Mouse (Mus musculus) heart, postnatal 4 days (tissue): Measurements from ENCODE around the gene Fam89b. TPM values are rescaled to one million over a fixed set of nuclear protein-coding genes. Genes with fewer than 3 reads are reported as not detected.

Experiments
- DNase-seq: peaks from one replicate; pipeline ENCODE4 v3.0.0; 2021
- total RNA-seq, 2 experiments: library from RNA; stranded (reverse); gene quantifications; 2 replicates each; pipeline ENCODE4 v1.2.3; 2021

Fam89b gene
- total RNA-seq: 10 to 100 TPM; 48.3 to 49.0 TPM

DNA sequence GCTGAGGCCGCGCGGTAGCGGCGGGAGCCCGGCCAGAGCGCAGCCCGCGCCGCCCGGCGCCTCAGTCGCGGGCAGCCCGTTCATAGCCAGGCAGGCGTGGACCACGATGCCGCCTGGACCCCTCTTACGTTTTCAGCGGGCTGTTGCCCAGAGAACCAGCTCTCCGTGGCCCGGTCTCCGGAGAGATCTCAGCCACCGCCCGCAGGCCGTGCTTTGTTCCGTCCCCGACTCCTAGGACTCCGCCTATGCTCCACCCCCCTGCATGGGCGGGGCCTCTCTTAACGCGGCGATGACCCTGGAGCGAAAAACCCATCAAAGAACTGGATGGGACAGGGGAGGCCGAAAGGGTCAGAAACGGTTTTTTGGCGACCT, at the start of gene Fam89b:
TSS of gene Fam89b (minus strand) at position 210 of the 372 bp plus-strand sequence.
- peak; percentile 92 for DNase-seq

DNA sequence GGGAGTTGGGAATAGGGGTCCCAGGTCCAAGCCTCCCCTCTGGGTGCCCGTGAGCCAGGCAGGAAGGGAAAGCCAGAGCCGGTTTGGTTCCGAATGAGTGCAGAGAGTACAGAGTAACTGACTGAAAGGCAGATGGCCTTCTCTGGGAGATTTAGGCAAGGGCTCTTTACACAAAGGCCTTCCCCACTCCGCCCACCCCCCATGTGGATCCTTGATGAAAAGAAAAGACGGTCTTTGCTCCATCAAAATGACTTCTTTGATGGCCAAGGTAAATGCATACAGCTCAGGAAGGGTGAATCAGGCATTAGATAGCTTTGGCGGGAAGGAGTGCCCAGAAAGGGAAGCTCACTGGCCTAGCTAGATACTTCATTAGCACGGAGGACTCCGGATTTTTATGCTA, 48.9 kb upstream of the Fam89b start:
- DNase-seq: no peak

DNA sequence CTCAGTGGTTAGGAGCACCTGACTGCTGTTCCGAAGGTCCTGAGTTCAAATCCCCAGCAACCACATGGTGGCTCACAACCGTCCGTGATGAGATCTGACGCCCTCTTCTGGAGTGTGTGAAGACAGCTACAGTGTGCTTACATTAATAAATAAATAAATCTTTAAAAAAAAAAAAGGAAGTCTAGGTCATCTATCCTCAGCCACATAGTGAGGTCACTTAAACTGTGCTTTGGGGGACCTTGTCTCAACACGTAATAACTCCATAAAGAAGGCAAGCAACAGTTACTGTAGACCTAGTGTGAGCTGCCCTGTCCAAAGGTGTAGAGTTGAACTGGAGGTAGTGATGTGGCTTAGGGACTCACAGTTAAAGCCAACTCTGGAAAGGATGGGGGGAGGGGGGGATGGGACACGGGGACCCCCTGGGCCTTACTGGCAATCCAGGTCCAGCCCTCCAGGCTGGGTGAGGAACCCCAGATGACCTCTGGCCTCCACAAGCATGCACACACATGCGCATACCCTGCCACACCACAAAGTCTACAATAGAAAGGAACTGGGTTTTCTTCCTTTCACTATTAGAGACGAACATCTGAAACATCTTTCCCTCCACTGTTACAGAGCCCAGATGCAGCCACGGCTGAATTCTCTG, 48.1 kb upstream of the Fam89b start:
- no peak for DNase-seq

DNA sequence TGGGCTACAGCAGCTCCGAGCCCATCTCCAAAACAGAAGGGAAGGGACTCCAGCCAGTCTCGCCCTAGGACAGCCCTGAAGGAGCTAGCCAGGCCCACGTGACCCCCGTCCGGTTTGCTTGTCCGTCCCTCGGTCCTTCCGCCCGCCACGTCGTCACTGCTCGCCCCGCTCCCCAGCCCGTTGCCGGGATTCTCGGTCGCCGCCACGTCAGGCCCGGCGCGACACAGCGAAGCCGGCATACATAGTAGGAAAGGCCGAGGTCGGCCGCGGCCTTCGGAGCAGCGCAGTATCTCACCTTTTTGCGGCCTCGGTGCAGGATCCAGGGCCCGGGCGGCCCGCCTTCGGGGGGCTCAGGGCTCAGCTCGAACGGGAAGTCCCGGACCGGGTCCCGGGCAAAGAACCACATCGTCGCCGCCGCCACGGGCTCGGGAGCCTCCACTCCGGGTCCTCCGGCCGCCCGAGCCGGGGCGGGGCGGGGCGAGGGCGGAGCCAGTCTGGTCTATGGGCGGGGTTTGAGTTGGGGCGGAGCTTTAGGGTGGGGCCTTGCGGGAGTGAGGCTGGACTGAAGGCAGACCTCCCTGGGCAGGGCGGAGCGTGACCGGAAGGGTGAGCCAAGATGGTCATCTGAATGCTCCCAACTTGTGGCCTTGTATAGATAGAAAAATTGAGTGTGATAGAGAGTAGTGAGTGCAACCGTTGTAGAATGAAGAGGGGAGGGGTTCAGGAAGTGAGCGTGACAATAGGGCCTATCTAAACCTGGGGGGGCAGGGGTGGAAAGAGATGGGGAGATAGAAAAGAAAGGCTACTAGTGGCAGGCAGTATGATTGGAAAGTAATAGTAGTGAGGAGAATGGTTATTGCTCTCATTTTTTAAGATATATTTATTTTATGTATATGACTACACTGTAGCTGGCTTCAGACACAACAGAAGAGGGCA, 41.7 kb upstream of the Fam89b start, which contains the start of gene Scyl1:
TSS of gene Scyl1 (minus strand) at position 495 of the 936 bp plus-strand sequence.
- peak; percentile 99 for DNase-seq

DNA sequence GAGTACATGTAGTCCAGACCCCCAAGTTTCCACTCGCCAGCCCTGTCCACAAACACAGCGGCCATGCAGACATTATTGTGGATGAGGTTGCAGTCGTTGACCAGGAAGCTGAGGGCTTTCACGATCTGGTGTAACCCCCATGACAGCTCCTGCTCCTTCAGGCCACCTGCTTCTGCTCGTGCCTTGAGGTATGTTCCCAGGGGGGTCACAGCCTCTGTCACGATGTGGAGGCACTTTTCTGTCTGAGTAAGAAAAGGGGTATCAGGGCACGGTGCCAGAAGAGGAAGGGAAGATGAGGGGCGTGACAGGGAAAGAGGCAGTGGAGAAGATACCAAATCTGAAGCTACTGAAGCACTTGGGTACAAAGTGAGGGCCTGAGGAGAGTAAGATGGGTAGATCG, 40.9 kb upstream of the Fam89b start:
- DNase-seq: no peak

DNA sequence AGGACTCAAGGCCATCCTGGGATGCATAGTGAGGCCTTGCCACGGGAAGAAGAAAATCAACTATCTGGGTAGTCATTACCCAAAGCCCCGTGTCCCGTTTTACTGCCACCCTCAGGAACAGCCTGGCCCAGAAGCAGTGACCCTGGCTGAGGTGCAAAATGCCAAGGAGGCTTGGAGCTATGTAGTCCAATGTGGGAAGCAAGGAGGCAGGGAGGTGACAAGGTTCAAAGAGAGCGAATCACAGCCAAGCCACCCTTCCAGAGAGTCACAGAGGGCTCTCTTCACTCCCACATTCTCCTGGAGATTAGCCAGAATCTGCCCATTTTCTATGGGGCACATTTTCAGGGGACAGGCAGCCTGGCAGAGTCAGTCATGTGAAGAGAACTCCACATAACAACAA, 37.8 kb upstream of the Fam89b start:
- DNase-seq: no peak

DNA sequence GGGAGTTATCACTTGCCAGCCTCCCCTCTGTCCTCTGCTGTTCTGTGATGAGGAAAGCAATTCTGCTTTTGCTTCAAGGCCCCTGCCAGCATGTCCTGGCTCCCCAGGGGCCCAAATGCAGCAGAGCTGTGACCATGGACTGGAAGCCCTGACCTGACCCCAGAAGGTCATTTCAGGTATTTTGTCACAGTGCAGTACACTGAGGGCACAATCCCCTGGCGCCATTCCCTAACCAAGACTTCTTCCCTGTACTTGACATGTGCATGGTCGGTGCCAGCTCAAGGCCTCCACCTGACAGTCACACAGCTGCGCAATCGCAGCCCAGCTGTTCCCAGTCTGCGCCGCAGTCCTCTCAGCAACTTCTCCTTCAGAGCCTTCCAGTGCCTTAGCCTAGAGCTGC, 33.7 kb upstream of the Fam89b start:
- DNase-seq: no peak

DNA sequence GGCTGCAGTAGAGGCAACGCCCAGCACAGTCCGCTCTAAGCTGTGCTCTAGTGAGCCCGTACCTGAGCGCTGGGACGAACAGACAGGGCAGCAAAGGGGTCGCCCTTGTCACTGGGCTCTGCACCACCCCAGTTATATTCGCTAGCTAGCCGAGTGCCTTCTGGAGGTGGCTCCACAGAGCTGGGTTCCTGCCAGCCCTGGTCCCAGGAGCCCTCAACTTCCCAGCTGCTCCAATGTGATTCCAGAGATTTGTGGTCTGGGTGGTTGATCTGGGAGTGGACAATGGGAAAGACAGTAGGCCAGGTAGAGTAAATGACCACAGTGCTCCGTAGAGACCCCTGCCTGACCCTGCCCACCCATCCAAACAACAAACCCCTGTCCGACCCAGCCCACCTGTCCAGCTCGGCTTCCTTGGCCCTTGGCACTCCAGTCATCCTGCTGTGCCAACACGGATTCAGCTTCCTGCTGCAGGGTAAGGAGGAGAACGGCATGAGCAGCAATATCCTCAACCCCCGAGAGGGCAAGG, 29.5 kb upstream of the Fam89b start:
- no peak for DNase-seq

DNA sequence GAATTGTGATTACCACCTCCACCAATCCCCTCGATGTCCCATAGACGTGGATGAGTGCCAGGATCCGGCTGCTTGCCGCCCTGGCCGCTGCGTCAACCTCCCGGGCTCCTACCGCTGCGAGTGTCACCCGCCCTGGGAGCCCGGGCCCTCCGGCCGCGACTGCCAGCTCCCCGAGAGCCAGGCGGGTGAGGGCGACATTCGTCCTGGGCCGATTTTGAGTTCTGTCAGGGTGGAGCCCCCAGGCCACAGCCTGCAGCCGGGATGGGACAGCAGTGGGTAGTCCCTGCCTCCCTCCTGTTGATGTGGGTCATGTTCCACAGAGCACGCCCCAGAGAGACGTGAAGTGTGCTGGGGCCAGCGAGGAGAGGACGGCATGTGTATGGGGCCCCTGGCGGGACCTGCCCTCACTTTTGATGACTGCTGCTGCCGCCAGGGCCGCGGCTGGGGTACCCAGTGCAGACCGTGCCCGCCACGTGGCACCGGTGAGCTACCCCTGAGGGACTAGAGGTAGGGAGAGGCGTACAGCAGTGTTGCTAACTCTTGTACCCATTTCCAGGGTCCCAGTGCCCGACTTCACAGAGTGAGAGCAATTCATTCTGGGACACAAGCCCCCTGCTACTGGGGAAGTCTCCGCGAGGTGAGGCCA, 27.7 kb upstream of the Fam89b start:
- peak; percentile 55 for DNase-seq

DNA sequence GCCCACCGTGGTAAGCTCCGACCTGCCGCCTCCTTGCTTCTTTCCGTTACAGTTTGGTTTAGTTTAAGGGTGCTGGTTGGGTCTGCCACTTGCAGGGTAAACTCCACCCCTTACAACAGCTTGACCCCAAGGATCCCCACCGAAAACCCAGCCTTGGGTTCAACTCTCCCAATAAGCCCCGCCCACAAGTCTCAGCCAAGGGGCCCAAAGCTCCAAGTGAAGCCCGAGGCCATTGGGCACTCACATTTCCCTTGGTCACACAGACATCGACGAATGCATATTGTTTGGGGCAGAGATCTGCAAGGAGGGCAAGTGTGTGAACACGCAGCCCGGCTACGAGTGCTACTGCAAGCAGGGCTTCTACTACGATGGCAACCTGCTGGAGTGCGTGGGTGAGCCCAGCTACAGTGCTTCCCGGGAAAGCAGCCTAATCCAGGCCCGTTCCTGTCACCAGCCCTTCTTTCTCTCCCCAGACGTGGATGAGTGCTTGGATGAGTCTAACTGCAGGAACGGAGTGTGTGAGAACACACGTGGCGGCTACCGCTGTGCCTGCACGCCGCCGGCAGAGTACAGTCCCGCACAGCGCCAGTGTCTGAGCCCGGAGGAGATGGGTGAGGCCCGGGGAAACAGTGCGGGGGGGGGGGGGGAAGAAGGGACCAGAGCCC, 27.0 kb upstream of the Fam89b start:
- DNase-seq: no peak

DNA sequence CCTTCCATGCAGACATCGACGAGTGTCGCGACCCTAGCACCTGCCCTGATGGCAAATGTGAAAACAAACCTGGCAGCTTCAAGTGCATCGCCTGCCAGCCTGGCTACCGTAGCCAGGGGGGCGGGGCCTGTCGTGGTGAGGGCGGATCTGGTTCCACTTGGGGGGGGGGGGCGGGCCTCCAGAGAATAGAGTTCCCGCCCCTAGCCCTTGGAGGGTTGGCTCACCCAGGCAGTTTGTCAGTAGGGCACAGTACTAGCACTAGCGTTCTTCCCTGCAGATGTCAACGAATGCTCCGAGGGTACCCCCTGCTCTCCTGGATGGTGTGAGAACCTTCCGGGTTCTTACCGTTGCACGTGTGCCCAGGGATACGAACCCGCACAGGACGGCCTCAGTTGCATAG, 22.3 kb upstream of the Fam89b start:
- peak; percentile 57 for DNase-seq

DNA sequence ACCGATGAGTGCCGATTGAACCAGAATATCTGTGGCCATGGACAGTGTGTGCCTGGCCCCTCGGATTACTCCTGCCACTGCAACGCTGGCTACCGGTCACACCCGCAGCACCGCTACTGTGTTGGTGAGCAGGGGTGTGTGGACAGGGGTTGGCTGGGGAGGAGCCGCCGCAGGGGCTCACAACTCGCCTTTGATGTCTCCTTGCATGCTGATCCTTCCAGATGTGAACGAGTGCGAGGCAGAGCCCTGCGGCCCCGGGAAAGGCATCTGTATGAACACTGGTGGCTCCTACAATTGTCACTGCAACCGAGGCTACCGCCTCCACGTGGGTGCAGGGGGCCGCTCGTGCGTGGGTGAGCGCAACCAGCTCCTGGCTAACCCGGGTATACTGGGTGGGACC, 21.5 kb upstream of the Fam89b start:
- no peak for DNase-seq

DNA sequence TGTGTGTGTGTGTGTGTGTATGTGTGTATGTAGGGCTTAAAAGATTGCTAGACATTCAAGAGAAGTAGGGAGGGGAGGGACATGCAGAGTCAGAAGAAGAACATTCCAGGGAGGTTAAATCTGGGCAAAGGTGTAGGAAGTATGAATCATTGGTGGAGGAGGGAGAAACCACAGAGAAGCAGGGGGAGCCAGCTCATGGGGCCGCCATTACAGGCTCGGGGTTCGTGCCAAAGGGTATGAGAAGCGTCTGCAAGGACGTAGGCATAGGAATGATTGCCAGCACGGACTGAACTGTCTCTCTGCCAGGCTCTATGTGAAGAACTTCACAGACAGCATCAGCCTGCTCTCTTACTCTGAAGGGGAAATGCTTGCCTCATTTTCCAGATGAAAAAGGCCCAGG, 20.0 kb upstream of the Fam89b start:
- no peak for DNase-seq

DNA sequence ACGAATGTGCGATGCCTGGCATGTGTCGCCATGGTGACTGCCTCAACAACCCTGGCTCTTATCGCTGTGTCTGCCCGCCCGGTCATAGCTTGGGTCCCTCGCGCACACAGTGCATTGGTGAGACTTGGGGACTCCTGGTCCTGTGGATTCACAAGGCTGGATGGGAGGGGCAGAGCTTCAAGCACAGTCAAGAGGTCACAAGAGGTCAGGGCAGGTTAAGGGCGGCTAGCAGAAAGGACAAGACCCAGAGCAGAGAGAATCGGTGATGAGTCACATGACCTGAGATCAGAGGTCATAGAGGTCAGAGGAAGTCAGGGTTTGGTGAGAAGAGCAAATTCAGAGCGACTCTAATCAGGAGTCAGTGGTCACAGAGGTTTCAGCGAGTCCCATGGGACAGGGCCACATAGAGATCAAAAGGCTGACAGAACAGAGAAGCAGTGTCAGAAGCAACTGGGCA, 17.5 kb upstream of the Fam89b start:
- DNase-seq: no peak

DNA sequence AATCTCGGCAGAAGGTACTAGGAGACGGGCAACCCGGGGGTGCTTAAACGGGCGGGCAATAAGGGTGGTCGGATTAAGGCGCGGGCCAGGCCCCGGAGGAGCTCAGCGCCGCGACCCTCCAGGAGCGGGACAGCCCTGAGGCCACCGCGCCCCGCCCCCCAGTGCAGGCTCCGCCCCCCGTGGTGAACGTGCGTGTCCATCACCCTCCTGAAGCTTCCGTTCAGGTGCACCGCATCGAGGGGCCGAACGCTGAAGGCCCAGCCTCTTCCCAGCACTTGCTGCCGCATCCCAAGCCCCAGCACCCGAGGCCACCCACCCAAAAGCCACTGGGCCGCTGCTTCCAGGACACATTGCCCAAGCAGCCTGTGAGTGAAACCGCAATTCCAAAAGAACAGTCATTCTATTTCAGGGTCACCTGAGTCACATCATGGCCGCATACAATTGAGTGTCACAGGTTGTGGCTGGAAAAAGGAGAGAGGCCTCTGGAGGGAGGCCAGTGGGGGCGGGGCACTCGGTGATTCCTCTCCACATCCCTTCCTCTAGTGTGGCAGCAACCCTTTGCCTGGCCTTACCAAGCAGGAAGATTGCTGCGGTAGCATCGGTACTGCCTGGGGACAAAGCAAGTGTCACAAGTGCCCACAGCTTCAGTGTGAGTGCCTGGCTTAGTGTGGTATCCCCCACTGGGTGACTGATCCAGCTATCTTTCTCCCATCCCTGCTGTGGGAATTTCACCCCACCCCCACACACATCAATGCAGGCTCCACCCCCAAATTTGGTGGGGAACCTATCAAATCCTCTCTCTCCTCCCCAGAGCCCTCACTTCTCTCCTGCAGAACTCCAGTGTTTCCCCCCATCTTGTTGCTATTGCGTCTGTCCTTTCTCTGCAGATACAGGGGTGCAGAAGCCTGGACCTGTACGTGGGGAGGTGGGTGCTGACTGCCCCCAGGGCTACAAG, 16.6 kb upstream of the Fam89b start:
- no peak for DNase-seq

DNA sequence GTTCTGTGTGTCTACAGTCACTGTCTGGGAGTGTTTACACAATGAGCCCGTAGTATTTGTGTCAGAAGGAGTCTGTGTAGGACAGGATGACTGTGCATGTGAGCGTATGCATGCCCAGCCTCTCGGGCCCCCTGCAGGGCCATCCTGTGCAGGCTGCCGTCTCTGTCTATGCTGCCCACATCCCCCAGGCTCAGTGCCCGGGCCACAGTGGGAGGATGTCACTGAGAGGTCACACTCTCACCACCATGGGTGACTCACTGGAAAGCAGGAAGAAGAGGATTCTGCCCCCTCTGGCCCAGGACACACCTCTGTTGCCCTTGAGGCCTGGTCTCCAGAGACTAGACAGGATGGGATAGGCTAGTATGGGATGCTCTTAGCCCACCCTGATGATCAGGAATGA, 14.1 kb upstream of the Fam89b start:
- peak; percentile 36 for DNase-seq

DNA sequence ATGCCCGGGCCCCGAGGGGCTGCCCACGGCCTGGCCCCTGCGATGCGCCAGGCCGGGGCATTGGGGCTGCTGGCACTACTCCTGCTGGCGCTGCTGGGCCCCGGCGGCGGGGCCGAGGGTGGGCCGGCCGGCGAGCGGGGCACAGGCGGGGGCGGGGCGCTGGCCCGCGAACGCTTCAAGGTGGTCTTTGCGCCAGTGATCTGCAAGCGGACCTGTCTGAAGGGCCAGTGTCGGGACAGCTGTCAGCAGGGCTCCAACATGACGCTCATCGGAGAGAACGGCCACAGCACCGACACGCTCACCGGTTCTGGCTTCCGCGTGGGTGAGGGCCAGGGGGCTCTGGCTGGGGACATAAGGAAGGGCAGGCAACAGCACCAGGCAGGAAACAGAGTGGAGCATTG, 12.8 kb upstream of the Fam89b start:
- no peak for DNase-seq

DNA sequence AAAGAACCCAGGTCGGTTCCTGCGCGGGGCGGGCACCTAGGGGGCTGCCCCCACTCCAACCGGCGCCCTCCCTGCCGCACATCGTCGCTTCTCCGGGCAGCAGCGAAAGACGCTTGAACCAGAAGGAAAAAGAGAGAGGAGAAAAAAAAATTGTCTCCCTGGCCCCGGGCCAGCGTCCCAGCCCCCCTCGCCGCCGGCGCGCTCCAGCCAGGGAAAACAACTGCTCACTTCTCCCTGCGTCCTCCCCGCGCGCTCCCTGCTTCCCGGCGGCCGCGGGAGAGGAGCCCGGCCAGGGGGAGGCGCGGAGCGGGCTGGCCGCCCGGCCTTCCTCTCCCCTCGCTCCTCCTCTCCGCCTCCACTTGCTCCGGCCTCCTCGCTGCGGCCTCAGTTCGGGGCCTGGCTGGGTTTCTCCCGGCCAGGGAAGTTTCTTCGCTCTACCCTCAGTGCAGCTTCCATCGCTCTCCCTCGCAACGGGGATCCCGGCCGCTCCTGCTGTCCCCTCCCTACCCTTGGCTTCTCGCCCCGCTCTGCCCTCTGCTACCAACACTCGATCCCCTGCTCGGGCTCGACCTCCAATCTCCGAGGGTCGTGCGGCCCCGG, 12.3 kb upstream of the Fam89b start:
- DNase-seq: peak; percentile 91

DNA sequence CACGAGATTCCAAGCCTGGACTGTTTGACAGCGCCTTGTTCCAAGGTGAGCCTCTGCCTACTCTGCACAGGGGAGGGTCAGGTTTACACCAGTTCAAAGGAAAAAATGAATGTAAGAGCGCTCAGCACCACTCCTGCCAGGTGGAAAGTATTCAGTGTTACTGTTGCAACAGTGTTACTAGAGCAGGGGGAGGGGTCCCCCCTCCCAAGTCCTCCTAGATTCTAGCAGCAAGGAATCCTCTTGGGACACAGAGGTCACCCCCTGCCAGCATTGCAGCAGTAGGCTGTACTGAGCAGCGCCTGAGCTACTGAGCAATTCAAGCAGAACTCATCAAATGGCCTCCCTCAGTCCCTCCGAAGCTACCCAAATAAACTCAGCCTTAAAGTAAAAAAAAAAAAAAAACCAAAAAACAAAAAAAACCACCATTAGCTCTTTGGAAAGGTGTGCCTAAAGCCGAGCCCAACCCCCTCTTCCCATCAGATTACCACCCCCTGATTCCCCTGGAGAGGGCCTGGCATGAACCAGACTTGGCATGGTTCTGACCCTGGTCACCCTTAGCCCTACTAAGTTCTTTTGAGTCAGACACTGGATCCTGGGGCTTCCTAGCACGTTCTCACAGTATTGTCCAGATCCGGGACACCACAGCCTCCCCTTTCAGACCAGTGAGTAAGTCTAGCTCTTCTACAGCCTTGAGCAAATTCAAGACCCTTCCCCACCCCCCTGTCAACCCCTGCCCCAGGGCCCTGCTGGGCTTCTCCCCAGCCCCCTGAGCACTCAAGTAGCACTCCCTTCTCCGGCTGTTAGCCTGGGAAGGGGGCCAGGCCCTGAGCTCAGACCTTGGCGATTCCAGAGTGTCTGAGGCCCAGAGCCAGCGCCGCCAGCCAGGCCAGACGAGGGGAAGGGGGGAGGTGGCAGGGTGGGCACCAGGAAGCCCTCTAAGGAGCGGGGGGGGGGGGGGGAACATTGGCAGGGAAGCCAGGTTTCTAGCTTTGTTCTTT, 11.2 kb upstream of the Fam89b start, which contains the start of gene Ltbp3:
TSS of gene Ltbp3 (plus strand) at position 585 of the 998 bp plus-strand sequence.
- DNase-seq: peak; percentile 90
